18 mouse cellular contexts compared by ENCODE assay signal in the genomic region with DNA sequence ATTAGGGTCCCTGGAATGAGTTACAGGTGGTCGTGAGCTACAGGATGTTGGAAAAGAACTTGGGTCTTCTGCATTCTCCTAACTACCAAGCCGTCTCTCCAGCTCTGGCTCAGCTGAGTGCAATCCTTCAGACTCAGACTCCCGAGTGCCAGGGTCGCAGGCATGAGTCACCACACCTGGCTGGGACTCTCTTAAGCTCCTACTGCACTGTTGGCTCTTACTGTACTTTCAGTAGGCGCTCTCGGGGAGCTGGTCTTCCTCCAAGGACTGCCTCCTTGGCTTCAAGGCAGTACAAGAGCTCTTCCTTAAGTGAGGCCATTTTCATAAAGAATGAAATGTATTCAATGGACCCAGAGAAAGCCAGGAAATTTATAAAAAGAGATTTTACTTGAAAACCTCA. TPM values are rescaled to one million over a fixed set of nuclear protein-coding genes. Genes with fewer than 3 reads are reported as not detected.
A peak's percentile ranks its signal among the peaks of the same experiment; 100 is the strongest.
DNase-seq lines count a peak whose midpoint lies in the region; ATAC-seq lines count a peak whose summit lies in the region.
"Had no signal": no experiment of that assay in that cellular context is flagged by ENCODE, and none has a peak within 500 bp of the region (broad histone marks: within the 10 kb centered on the region; RNA-seq: fewer than 3 reads in every experiment).

No protein-coding gene starts in this region.

- no peaks in the 10 kb centered on the region for H3K27me3 ChIP-seq in stomach, embryonic 15.5 days (replicated peaks)
- H3K27me3 ChIP-seq: forebrain, embryonic 15.5 days; limb, embryonic 15.5 days; midbrain, embryonic 15.5 days; Patski had no signal

- H3K9me3 ChIP-seq in stomach, embryonic 15.5 days: no peaks in the 10 kb centered on the region
- H3K9me3 ChIP-seq: forebrain, embryonic 15.5 days; limb, embryonic 15.5 days; midbrain, embryonic 15.5 days had no signal

- H3K9ac ChIP-seq in stomach, embryonic 15.5 days: no peak overlapping the region
- H3K9ac ChIP-seq: forebrain, embryonic 15.5 days; limb, embryonic 15.5 days; midbrain, embryonic 15.5 days had no signal

- H3K27ac ChIP-seq in stomach, embryonic 15.5 days: peak overlapping the region; percentile 75; the same call in 1 of the 2 replicates
- H3K27ac ChIP-seq: forebrain, embryonic 15.5 days; gastrocnemius, adult 2 months; heart, adult 2 months; hindbrain, embryonic 10.5 days; limb, embryonic 15.5 days; midbrain, embryonic 15.5 days had no signal

- 0 out of 2 replicates have a peak, but pooled peaks cover 6% of the 10 kb centered on the region for H3K4me1 ChIP-seq in stomach, embryonic 15.5 days
- H3K4me1 ChIP-seq: forebrain, embryonic 15.5 days; hindbrain, embryonic 10.5 days; limb, embryonic 15.5 days; midbrain, embryonic 15.5 days had no signal

- peak; percentile 47 to 65 for DNase-seq in cerebellum, adult 18-20 months
- DNase-seq in cerebellum, adult 8-10 months: no peak
- peak; percentile 38 for DNase-seq in lung, postnatal 25 days (ENCODE audit: low spot score)
- DNase-seq in lung, postnatal 14 days: no peak
- DNase-seq in adrenal gland, postnatal 10 days: peak; percentile 61
- DNase-seq in thymus, postnatal 0 days (ENCODE audit: low spot score): no peak
- no peak for DNase-seq in gastrocnemius, adult 8-10 months (ENCODE audit: low spot score in 2 of 2)
- DNase-seq: gastrocnemius, adult 2 months; heart, adult 2 months; kidney, adult 8-10 months; kidney, postnatal 4 days had no signal

- no peak overlapping the region for H3K4me2 ChIP-seq in stomach, embryonic 15.5 days
- H3K4me2 ChIP-seq: forebrain, embryonic 15.5 days; limb, embryonic 15.5 days; midbrain, embryonic 15.5 days had no signal

- 70% methylated on average over 6 of the region's 6 CpGs for WGBS in stomach, embryonic 15.5 days

- no peak for ATAC-seq in stomach, embryonic 15.5 days (ENCODE audit: insufficient read depth, low FRiP score, low read depth)
- ATAC-seq: activated CD4-positive, CD25-positive, alpha-beta regulatory T cell, adult 4 months; forebrain, embryonic 15.5 days; midbrain, embryonic 15.5 days; Patski had no signal

- H3K4me3 ChIP-seq in stomach, embryonic 15.5 days (replicated peaks): no peak overlapping the region
- H3K4me3 ChIP-seq: forebrain, embryonic 15.5 days; gastrocnemius, adult 2 months; heart, adult 2 months; hindbrain, embryonic 10.5 days; limb, embryonic 15.5 days; midbrain, embryonic 15.5 days had no signal

- H3K36me3 ChIP-seq in stomach, embryonic 15.5 days: peaks cover 9% of the 10 kb centered on the region

RNA-seq across cellular contexts. Expression of gene Usp20, which starts 59.3 kb away (rescaled TPM):
- total RNA-seq in adrenal gland, postnatal 10 days (2021): 10 to 100 TPM; 17.6 to 22.5 TPM
- 17.4 and 19.0 TPM in 2 replicates for polyA plus RNA-seq in stomach, embryonic 15.5 days (2015; fragmentation: Nextera tagmentation; extraction: Ambion mirVana)
- polyA plus RNA-seq in thymus, postnatal 0 days (2015; fragmentation: Nextera tagmentation; extraction: Ambion mirVana): 9.0 and 13.2 TPM in 2 replicates
- total RNA-seq in gastrocnemius, adult 8-10 months (2022): 10 to 100 TPM in 3 of 4 experiments, 1 to 10 TPM in 1; 9.3 to 16.2 (median 12.0) TPM

RNA-seq across cellular contexts. Expression of gene BC005624, which starts 59.4 kb away (rescaled TPM):
- total RNA-seq in adrenal gland, postnatal 10 days (2021): 10 to 100 TPM; 26.4 to 30.1 TPM
- 53.8 TPM in 2 replicates for polyA plus RNA-seq in stomach, embryonic 15.5 days (2015; fragmentation: Nextera tagmentation; extraction: Ambion mirVana)
- polyA plus RNA-seq in thymus, postnatal 0 days (2015; fragmentation: Nextera tagmentation; extraction: Ambion mirVana): 64.0 and 66.2 TPM in 2 replicates
- total RNA-seq in gastrocnemius, adult 8-10 months (2022): 10 to 100 TPM; 26.3 to 31.6 (median 28.2) TPM

Comparison
In these comparisons a context has a peak if more than half of its experiments do, and no peak if none do; other contexts are left out.
1. DNase-seq: peak in cerebellum, adult 18-20 months (2 of 2), lung, postnatal 25 days (single experiment) and adrenal gland, postnatal 10 days (single experiment); none in cerebellum, adult 8-10 months (single experiment), lung, postnatal 14 days (single experiment), thymus, postnatal 0 days (single experiment) and gastrocnemius, adult 8-10 months (0 of 2).